Mouse (Mus musculus): ENCODE data around the gene Vmn2r45.
"Not testable (repeated sequence)": the region's sequence is repeated elsewhere in the genome, so short reads cannot be mapped to it uniquely, and the experiment has no call there.

Vmn2r45 gene

GRCm38 (mm10) chr7:8488975-8489374 is at the start of gene Vmn2r45:
TSS of gene Vmn2r45 (minus strand) at chr7:8489075.
- DNase-seq, result not testable (repeated sequence)
